Mouse (Mus musculus): ENCODE measurements at regions not wholly inside any gene's neighbourhood (a gene's known extent, or its start where the extent isn't known, plus 50 kb on each side); places are given as distances from the start of the nearest gene placed in this dataset.

- no peak for TF ChIP-seq MAZ (IDR thresholded peaks at IDR 0.05; ENCODE audit: low read depth, low read length)
Measured at GRCm38 (mm10) chr7:137927371-137927770, 470.2 kb downstream of the Tcerg1l start (continued).

DNA sequence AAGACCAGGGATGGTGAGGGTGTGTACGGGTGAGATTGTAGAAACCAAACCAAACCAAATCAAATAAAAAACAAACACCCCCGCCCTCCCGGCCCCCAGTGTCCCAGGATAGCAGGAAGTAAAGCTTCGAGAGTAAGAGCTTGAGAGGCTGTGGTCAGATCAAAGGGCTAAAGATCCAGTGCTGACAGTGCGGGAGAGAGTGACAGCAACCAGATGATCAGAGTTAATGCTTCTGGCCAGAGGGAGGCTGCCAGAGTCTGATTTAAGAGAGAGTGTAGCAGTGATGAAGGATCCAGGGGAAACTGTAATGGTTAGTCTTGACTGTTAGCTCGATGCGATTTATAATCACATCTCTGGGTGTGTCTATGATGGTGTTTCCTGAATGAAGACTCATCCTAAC is 467.3 kb downstream of the Tcerg1l start:
- TF ChIP-seq MAX (IDR thresholded peaks at IDR 0.05; ENCODE audit: low read length) (no peak), MYC (IDR thresholded peaks at IDR 0.05; ENCODE audit: low read depth, low read length) (no peak), USF2 (IDR thresholded peaks at IDR 0.05; ENCODE audit: borderline replicate concordance in 1 of 2, insufficient read depth in 1 of 2, low read depth in 1 of 2, low read length in 2 of 2) (no peak), CHD1 (IDR thresholded peaks at IDR 0.05; ENCODE audit: low read depth, low read length) (no peak), SMC3 (IDR thresholded peaks at IDR 0.05; ENCODE audit: low read depth, low read length) (no peak)
- Histone ChIP-seq H3K27ac (ENCODE audit: control insufficient read depth, low read depth, low read length) (no peak overlapping the region), H3K9me3 (replicated peaks; ENCODE audit: insufficient read depth, low read length) (no peaks in the 10 kb centered on the region), H3K4me1 (ENCODE audit: control insufficient read depth in 1 of 2, insufficient read depth in 2 of 2, low read length in 2 of 2) (no peaks in the 10 kb centered on the region), H3K36me3 (ENCODE audit: control insufficient read depth in 1 of 2, insufficient read depth in 2 of 2, low read length in 2 of 2) (no peaks in the 10 kb centered on the region), H3K9ac (ENCODE audit: control insufficient read depth, low read depth, low read length, poor library complexity, severe bottlenecking) (no peak overlapping the region), H3K79me2 (ENCODE audit: control insufficient read depth, insufficient read depth, low read length, poor library complexity) (no peaks in the 10 kb centered on the region), H3K4me3 (ENCODE audit: control insufficient read depth in 1 of 2, insufficient read depth in 1 of 2, low read depth in 2 of 2, low read length in 2 of 2) (no peak overlapping the region), H3K27me3 (ENCODE audit: control insufficient read depth in 1 of 2, insufficient read depth in 2 of 2, low read length in 2 of 2) (no peaks in the 10 kb centered on the region)
- no peak for DNase-seq (ENCODE audit: low read depth, low spot score)

GRCm38 (mm10) chr7:137935896-137936295 is 461.6 kb downstream of the Tcerg1l start:
- H3K27ac ChIP-seq (ENCODE audit: control insufficient read depth, low read depth, low read length): no peak overlapping the region
- no peak overlapping the region for H3K9ac ChIP-seq (ENCODE audit: control insufficient read depth, low read depth, low read length, poor library complexity, severe bottlenecking)
- DNase-seq (ENCODE audit: low read depth, low spot score): no peak
- no peaks in the 10 kb centered on the region for H3K27me3 ChIP-seq (ENCODE audit: control insufficient read depth in 1 of 2, insufficient read depth in 2 of 2, low read length in 2 of 2)
- no peaks in the 10 kb centered on the region for H3K9me3 ChIP-seq (replicated peaks; ENCODE audit: insufficient read depth, low read length)
- no peak for TF ChIP-seq MAFK (IDR thresholded peaks at IDR 0.05; ENCODE audit: borderline replicate concordance, low read depth, low read length)
- TF ChIP-seq E2F4 (IDR thresholded peaks at IDR 0.05; ENCODE audit: borderline replicate concordance, low read depth, low read length): no peak
- no peak for TF ChIP-seq POLR2AphosphoS5 (IDR thresholded peaks at IDR 0.05; ENCODE audit: borderline replicate concordance, low read depth, low read length)
- no peak for TF ChIP-seq CHD1 (IDR thresholded peaks at IDR 0.05; ENCODE audit: low read depth, low read length)
- TF ChIP-seq ELF1 (IDR thresholded peaks at IDR 0.05; ENCODE audit: low read depth, low read length): no peak
- TF ChIP-seq HCFC1 (IDR thresholded peaks at IDR 0.05; ENCODE audit: low read depth, low read length): no peak
- TF ChIP-seq MEF2A (IDR thresholded peaks at IDR 0.05; ENCODE audit: extremely low read depth, insufficient replicate concordance, low read depth, low read length, poor library complexity, severe bottlenecking): no peak
- no peak for TF ChIP-seq POLR2A (IDR thresholded peaks at IDR 0.05; ENCODE audit: control insufficient read depth in 1 of 2, insufficient read depth in 1 of 2, low read depth in 1 of 2, low read length in 2 of 2, poor library complexity in 1 of 2)
- no peak for TF ChIP-seq SMC3 (IDR thresholded peaks at IDR 0.05; ENCODE audit: low read depth, low read length)
- no peak for TF ChIP-seq ETS1 (IDR thresholded peaks at IDR 0.05; ENCODE audit: low read depth, low read length)
- TF ChIP-seq NRF1 (IDR thresholded peaks at IDR 0.05; ENCODE audit: insufficient read depth, low read depth, low read length, poor library complexity, severe bottlenecking): no peak
- TF ChIP-seq USF1 (IDR thresholded peaks at IDR 0.05; ENCODE audit: low read depth, low read length): no peak
- no peak for TF ChIP-seq MAX (IDR thresholded peaks at IDR 0.05; ENCODE audit: low read length)
- no peak for TF ChIP-seq UBTF (IDR thresholded peaks at IDR 0.05; ENCODE audit: borderline replicate concordance, insufficient read depth, low read depth, low read length)
- TF ChIP-seq RCOR1 (IDR thresholded peaks at IDR 0.05; ENCODE audit: low read depth, low read length): no peak
- no peak for TF ChIP-seq NELFE (IDR thresholded peaks at IDR 0.05; ENCODE audit: low read depth, low read length)
- TF ChIP-seq EP300 (IDR thresholded peaks at IDR 0.05; ENCODE audit: low read depth in 1 of 2, low read length in 2 of 2): no peak
- no peak for TF ChIP-seq ZKSCAN1 (IDR thresholded peaks at IDR 0.05; ENCODE audit: low read depth, low read length)
- no peak for TF ChIP-seq RAD21 (IDR thresholded peaks at IDR 0.05; ENCODE audit: low read depth, low read length)
- TF ChIP-seq CTCF (IDR thresholded peaks at IDR 0.05 in 2 of 3, conservative IDR thresholded peaks at IDR 0.05 in 1 of 3; ENCODE audit: control insufficient read depth in 1 of 3, insufficient read depth in 1 of 3, low read depth in 2 of 3, low read length in 3 of 3, poor library complexity in 1 of 3, severe bottlenecking in 1 of 3): no peak
- H3K4me1 ChIP-seq (ENCODE audit: control insufficient read depth in 1 of 2, insufficient read depth in 2 of 2, low read length in 2 of 2): no peaks in the 10 kb centered on the region
- H3K79me2 ChIP-seq (ENCODE audit: control insufficient read depth, insufficient read depth, low read length, poor library complexity): no peaks in the 10 kb centered on the region
- no peaks in the 10 kb centered on the region for H3K36me3 ChIP-seq (ENCODE audit: control insufficient read depth in 1 of 2, insufficient read depth in 2 of 2, low read length in 2 of 2)
- no peak overlapping the region for H3K4me3 ChIP-seq (ENCODE audit: control insufficient read depth in 1 of 2, insufficient read depth in 1 of 2, low read depth in 2 of 2, low read length in 2 of 2)
